Mouse (Mus musculus): ENCODE data around the gene Marcksl1.

DNA sequence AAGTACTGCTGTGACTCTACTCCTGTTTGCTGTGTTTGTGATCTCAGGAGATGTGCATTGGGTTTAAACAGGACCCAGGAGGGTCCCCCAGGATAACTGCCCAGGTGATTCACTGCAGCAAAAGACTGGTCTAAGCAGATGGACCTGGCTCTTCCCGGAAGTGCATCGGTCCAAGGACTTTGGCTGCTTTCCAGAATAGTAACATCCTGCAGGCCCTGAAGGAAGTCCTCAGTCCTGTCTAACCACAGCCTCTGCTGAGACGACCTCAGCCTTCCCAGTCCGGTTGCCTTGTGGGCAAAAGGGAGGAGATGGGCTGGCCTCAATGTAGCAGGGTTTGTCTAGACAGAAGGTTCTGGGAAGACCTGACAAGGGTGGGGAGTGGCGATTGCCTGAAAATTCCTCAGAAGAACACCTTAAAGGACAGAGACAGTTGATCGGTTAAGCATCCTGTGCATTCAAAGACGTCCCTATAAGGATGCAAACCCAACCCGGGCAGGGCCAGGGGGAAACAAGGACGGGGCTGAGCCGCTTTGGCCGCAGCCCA, 10.4 kb upstream of the Marcksl1 start:
- no peak for TF ChIP-seq MAZ (IDR thresholded peaks at IDR 0.05; ENCODE audit: low read depth, low read length)
- TF ChIP-seq ZNF384 (IDR thresholded peaks at IDR 0.05; ENCODE audit: low read depth, low read length): no peak
- TF ChIP-seq EP300 (IDR thresholded peaks at IDR 0.05; ENCODE audit: low read depth in 1 of 2, low read length in 2 of 2): no peak
- TF ChIP-seq CTCF (IDR thresholded peaks at IDR 0.05 in 2 of 3, conservative IDR thresholded peaks at IDR 0.05 in 1 of 3; ENCODE audit: control insufficient read depth in 1 of 3, insufficient read depth in 1 of 3, low read depth in 2 of 3, low read length in 3 of 3, poor library complexity in 1 of 3, severe bottlenecking in 1 of 3): no peak
- TF ChIP-seq MAX (IDR thresholded peaks at IDR 0.05; ENCODE audit: low read length): no peak
- TF ChIP-seq MYB (IDR thresholded peaks at IDR 0.05; ENCODE audit: low read depth, low read length): no peak
- TF ChIP-seq SMC3 (IDR thresholded peaks at IDR 0.05; ENCODE audit: low read depth, low read length): no peak
- TF ChIP-seq E2F4 (IDR thresholded peaks at IDR 0.05; ENCODE audit: borderline replicate concordance, low read depth, low read length): no peak
- TF ChIP-seq RCOR1 (IDR thresholded peaks at IDR 0.05; ENCODE audit: low read depth, low read length): no peak
- TF ChIP-seq MEF2A (IDR thresholded peaks at IDR 0.05; ENCODE audit: extremely low read depth, insufficient replicate concordance, low read depth, low read length, poor library complexity, severe bottlenecking): no peak
